Mouse (Mus musculus) small intestine, adult 2 months (tissue): Measurements from ENCODE around the gene Katnal1.

Source experiments
- CTCF ChIP-seq: fragments of 200-500 bp; IDR thresholded peaks from 2 replicates; pipeline ENCODE4 v1.5.1; 2012; ENCODE audit warnings: low read depth, mild to moderate bottlenecking, control low read depth, inconsistent platforms, low read length, moderate library complexity, mixed read lengths; ENCODE audit not compliant: insufficient replicate concordance, insufficient read length; ENCODE audit errors: extremely low read depth
- POLR2A ChIP-seq: fragments of 200-500 bp; IDR thresholded peaks from 2 replicates; pipeline ENCODE4 v1.6.1; 2012; ENCODE audit warnings: low read depth, mild to moderate bottlenecking, control low read depth, inconsistent platforms, low read length, moderate library complexity

DNA sequence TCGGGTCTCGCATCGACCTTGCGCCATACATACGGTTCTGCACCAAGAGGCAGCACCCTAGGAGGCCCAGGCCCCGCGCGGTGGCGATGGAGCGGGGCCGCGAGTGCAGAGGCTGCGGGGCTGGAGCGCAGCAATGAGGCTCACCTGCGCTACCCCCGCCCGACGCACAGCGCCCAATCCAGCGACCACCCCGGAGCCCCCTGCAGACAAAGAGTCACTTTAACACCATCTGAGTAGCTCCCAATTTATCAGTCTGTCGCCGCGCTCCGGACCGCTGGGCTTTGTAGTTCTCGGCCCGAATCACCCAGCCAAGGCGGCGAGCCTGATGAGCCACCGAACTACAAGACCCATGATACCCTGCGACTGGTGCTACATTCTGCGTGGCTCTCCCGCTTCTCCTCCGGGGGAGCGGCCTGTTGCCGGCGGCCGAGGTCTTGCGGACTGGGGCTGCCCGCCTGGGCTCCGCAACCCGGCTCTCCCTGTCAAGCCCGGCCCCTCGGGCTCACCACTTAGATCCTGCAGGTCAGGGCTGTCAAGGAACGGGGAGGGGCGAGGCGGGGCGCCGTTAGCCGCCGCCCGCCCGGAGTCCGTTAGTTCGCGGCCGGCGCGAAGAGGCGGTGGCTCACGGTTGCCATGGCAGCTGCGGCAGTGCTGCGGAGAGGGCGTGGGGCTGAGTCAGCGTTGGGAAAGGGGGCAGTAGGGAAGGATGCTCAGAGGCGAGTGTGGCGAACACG lies 571 bp downstream of the Katnal1 start:
- TF ChIP-seq CTCF (peak; percentile 7; the same call in 1 of the 2 replicates), POLR2A (peak; percentile 55; the same call in 1 of the 2 replicates)
